Mouse (Mus musculus) kidney, adult 2 months (tissue): ENCODE data around the gene Maml2. TPM values are rescaled to one million over a fixed set of nuclear protein-coding genes. Genes with fewer than 3 reads are reported as not detected.

Experiments
- DNase-seq: peaks from one replicate; pipeline ENCODE4 v3.0.0; 2021
- H3K27ac ChIP-seq: fragments of 200-500 bp; 2 replicates; pipeline ENCODE4 v1.5.1; 2012; ENCODE audit warnings: low read depth, low read length, control low read depth, inconsistent platforms; ENCODE audit not compliant: insufficient read depth
- H3K27me3 ChIP-seq: fragments of 200-500 bp; replicated peaks from 2 replicates; pipeline ENCODE4 v1.6.1; 2012; ENCODE audit warnings: mild to moderate bottlenecking, moderate library complexity, low read length, inconsistent platforms; ENCODE audit not compliant: control insufficient read depth, insufficient read depth
- H3K36me3 ChIP-seq: fragments of 200-500 bp; 2 replicates; pipeline ENCODE4 v1.6.1; 2012; ENCODE audit warnings: mild to moderate bottlenecking, moderate library complexity, low read length, inconsistent platforms; ENCODE audit not compliant: control insufficient read depth, insufficient read depth
- H3K4me1 ChIP-seq: fragments of 200-500 bp; 2 replicates; pipeline ENCODE4 v1.6.1; 2011; ENCODE audit warnings: low read length; ENCODE audit not compliant: control insufficient read depth, insufficient read depth
- H3K4me3 ChIP-seq: fragments of 200-500 bp; 2 replicates; pipeline ENCODE4 v1.5.1; 2011; ENCODE audit warnings: mild to moderate bottlenecking, low read depth, low read length, control low read depth; ENCODE audit not compliant: insufficient read depth
- CTCF ChIP-seq: fragments of 200-500 bp; conservative IDR thresholded peaks from 2 replicates; pipeline ENCODE4 v1.5.1; 2011; ENCODE audit warnings: low read depth, mild to moderate bottlenecking, control low read depth, low read length, moderate library complexity, mixed read lengths; ENCODE audit not compliant: insufficient read depth, insufficient read length
- POLR2A ChIP-seq: fragments of 200-500 bp; IDR thresholded peaks from one replicate; pipeline ENCODE4 v1.6.1; 2011; ENCODE audit warnings: low read depth, low read length, control low read depth
- WGBS: fragments of 180-500 bp; shearing (Covaris S2); methylation state at CpG from one replicate; pipeline ENCODE4 v1.1.7; 2018; 5-methylcytosine and 5-hydroxymethylcytosine counted together
- polyA plus RNA-seq: library from polyadenylated mRNA; depleted of rRNA; stranded (reverse); fragments of >200 nt; gene quantifications from 2 replicates; pipeline ENCODE4 v1.2.3, GENCODE M21; 2012; rRNA removed

Maml2 gene
- polyA plus RNA-seq = 4.6 and 4.8 TPM in 2 replicates

GRCm38 (mm10) chr9:13297668-13298512 lies at the start of gene Maml2:
Gene Maml2 (plus strand): TSS chr9:13297957.
- TF ChIP-seq CTCF (no peak), POLR2A (no peak)
- WGBS = 3% methylated on average over 23 of the region's 23 CpGs
- Histone ChIP-seq H3K27me3 (no peaks in the 10 kb centered on the region), H3K36me3 (no peaks in the 10 kb centered on the region), H3K4me1 (peaks cover 16% of the 10 kb centered on the region), H3K27ac (peak within 1 kb of the TSS; percentile 77), H3K4me3 (peak within 1 kb of the TSS; percentile 87)
- DNase-seq = peak; percentile 58

- 94% methylated on average over 4 of the region's 4 CpGs for WGBS
- Histone ChIP-seq H3K4me3 (no peak overlapping the region), H3K27me3 (no peaks in the 10 kb centered on the region), H3K27ac (no peak overlapping the region), H3K36me3 (no peaks in the 10 kb centered on the region), H3K4me1 (peaks cover 10% of the 10 kb centered on the region; the same call in 1 of the 2 replicates)
- TF ChIP-seq CTCF = no peak
- TF ChIP-seq POLR2A = no peak
- no peak for DNase-seq
These were observed 49.7 kb upstream of the Maml2 start for GRCm38 (mm10) chr9:13248104-13248503.

GRCm38 (mm10) chr9:13251251-13251650 lies 46.5 kb upstream of the Maml2 start:
- Histone ChIP-seq H3K27me3 (no peaks in the 10 kb centered on the region), H3K4me1 (peaks cover 4% of the 10 kb centered on the region; the same call in 1 of the 2 replicates), H3K27ac (no peak overlapping the region), H3K4me3 (no peak overlapping the region), H3K36me3 (no peaks in the 10 kb centered on the region)
- no peak for TF ChIP-seq CTCF
- no peak for TF ChIP-seq POLR2A
- DNase-seq = no peak
- 87% methylated on average over 2 of the region's 2 CpGs for WGBS

- Histone ChIP-seq H3K36me3 (no peaks in the 10 kb centered on the region; the same call in 1 of the 2 replicates), H3K4me3 (no peak overlapping the region), H3K27ac (no peak overlapping the region), H3K4me1 (no peaks in the 10 kb centered on the region), H3K27me3 (no peaks in the 10 kb centered on the region)
- TF ChIP-seq CTCF (no peak), POLR2A (no peak)
- DNase-seq = no peak
- 95% methylated on average over 1 of the region's 1 CpGs for WGBS
These were observed 41.0 kb upstream of the Maml2 start for GRCm38 (mm10) chr9:13256726-13257125.

GRCm38 (mm10) chr9:13258173-13258572 lies 39.6 kb upstream of the Maml2 start:
- WGBS = 92% methylated on average over 2 of the region's 2 CpGs
- no peaks in the 10 kb centered on the region for H3K4me1 ChIP-seq
- H3K27ac ChIP-seq = no peak overlapping the region
- TF ChIP-seq CTCF (no peak), POLR2A (no peak)
- DNase-seq = no peak
- no peak overlapping the region for H3K4me3 ChIP-seq
- no peaks in the 10 kb centered on the region; the same call in 1 of the 2 replicates for H3K36me3 ChIP-seq
- H3K27me3 ChIP-seq = no peaks in the 10 kb centered on the region

- no peak overlapping the region for H3K4me3 ChIP-seq
- H3K36me3 ChIP-seq = no peaks in the 10 kb centered on the region; the same call in 1 of the 2 replicates
- no peak for TF ChIP-seq POLR2A
- TF ChIP-seq CTCF = no peak
- no peak for DNase-seq
- no peaks in the 10 kb centered on the region for H3K27me3 ChIP-seq
- WGBS = 88% methylated on average over 3 of the region's 3 CpGs
- H3K4me1 ChIP-seq = no peaks in the 10 kb centered on the region
- no peak overlapping the region for H3K27ac ChIP-seq
These were observed 36.8 kb upstream of the Maml2 start for GRCm38 (mm10) chr9:13260980-13261379.

GRCm38 (mm10) chr9:13273219-13273618 lies 24.5 kb upstream of the Maml2 start:
- DNase-seq = no peak
- WGBS = 96% methylated on average over 1 of the region's 1 CpGs
- Histone ChIP-seq H3K4me1 (no peaks in the 10 kb centered on the region), H3K27me3 (no peaks in the 10 kb centered on the region), H3K36me3 (no peaks in the 10 kb centered on the region; the same call in 1 of the 2 replicates), H3K27ac (no peak overlapping the region), H3K4me3 (no peak overlapping the region)
- TF ChIP-seq CTCF = no peak
